Mouse (Mus musculus) MEL (cell line): ENCODE results near the gene Gm26602.
A peak's percentile ranks its signal among the peaks of the same experiment; 100 is the strongest.

Experiments
- CTCF ChIP-seq, 3 experiments: IDR thresholded peaks in 2 of 3; conservative IDR thresholded peaks in 1 of 3; 2 replicates each; pipeline ENCODE4 v1.5.1; 2011 to 2012; ENCODE audit warnings: low read length in 3 of 3, low read depth in 2 of 3, mild to moderate bottlenecking in 2 of 3, improper control_type of control experiment in 1 of 3, inconsistent platforms in 1 of 3, mixed read lengths in 1 of 3, moderate library complexity in 1 of 3; ENCODE audit not compliant: control insufficient read depth in 1 of 3, insufficient read depth in 1 of 3, poor library complexity in 1 of 3, severe bottlenecking in 1 of 3
- ELF1 ChIP-seq: IDR thresholded peaks from 2 replicates; pipeline ENCODE4 v1.6.1; 2014; ENCODE audit warnings: low read depth, mild to moderate bottlenecking, inconsistent platforms, low read length, improper control_type of control experiment, moderate library complexity
- ETS1 ChIP-seq: IDR thresholded peaks from 2 replicates; pipeline ENCODE4 v1.6.1; 2012; ENCODE audit warnings: low read depth, mild to moderate bottlenecking, inconsistent platforms, low read length, improper control_type of control experiment, moderate library complexity
- MAX ChIP-seq: IDR thresholded peaks from 2 replicates; pipeline ENCODE4 v1.6.1; 2011; ENCODE audit warnings: low read length, improper control_type of control experiment
- POLR2A ChIP-seq, 2 experiments: IDR thresholded peaks; 2 replicates each; pipeline ENCODE4 v1.6.1; 2011 to 2012; ENCODE audit warnings: low read length in 2 of 2, mild to moderate bottlenecking in 2 of 2, control low read depth in 1 of 2, improper control_type of control experiment in 1 of 2, low read depth in 1 of 2, moderate library complexity in 1 of 2; ENCODE audit not compliant: control insufficient read depth in 1 of 2, insufficient read depth in 1 of 2, poor library complexity in 1 of 2
- USF1 ChIP-seq: IDR thresholded peaks from 2 replicates; pipeline ENCODE4 v1.6.1; 2014; ENCODE audit warnings: low read depth, mild to moderate bottlenecking, inconsistent platforms, low read length, improper control_type of control experiment, moderate library complexity
- ZNF384 ChIP-seq: IDR thresholded peaks from 2 replicates; pipeline ENCODE4 v1.6.1; 2012; ENCODE audit warnings: low read depth, mild to moderate bottlenecking, inconsistent platforms, low read length, improper control_type of control experiment

- no peak; the same call in 1 of the 2 replicates for TF ChIP-seq ELF1
- no peak for TF ChIP-seq CTCF (IDR thresholded peaks at IDR 0.05 in 2 of 3, conservative IDR thresholded peaks at IDR 0.05 in 1 of 3; ENCODE audit: control insufficient read depth in 1 of 3, insufficient read depth in 1 of 3, low read depth in 2 of 3, low read length in 3 of 3, poor library complexity in 1 of 3, severe bottlenecking in 1 of 3)
- peak; percentile 59 for TF ChIP-seq MAX
- peak; percentile 75 to 79 for TF ChIP-seq POLR2A (IDR thresholded peaks at IDR 0.05; ENCODE audit: control insufficient read depth in 1 of 2, insufficient read depth in 1 of 2, low read depth in 1 of 2, low read length in 2 of 2, poor library complexity in 1 of 2)
- TF ChIP-seq ETS1, result peak; percentile 11; the same call in 1 of the 2 replicates
- TF ChIP-seq ZNF384, result no peak
- TF ChIP-seq USF1, result no peak
These were observed 7.8 kb downstream of the Gm26602 start for GRCm38 (mm10) chr10:79918231-79919078.
